Comparison of ENCODE assay signal across 8 mouse cellular contexts in the genomic region with DNA sequence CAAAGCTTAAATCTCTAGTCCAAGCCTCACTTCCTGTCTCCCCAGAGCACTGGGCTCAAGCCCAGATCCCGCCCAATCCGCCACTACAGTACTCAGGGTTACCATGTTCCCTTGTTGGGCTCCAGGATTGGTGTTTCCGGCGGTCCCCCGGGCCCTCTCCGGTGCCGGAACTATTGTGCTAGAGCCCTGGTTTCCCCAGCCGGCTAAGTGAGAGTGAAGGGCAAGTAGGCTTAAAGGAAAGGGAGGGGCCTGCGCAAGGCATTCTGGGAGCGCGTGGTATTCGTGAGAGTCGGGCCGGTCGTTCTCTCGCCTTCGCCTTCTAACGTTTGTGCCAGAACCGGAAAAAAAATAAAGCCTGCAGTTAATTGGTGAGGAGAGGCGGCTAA. TPM values are rescaled to one million over a fixed set of nuclear protein-coding genes. Genes with fewer than 3 reads are reported as not detected.
DNase-seq lines count a peak whose midpoint lies in the region; ATAC-seq lines count a peak whose summit lies in the region.

A gene (minus strand): TSS at position 215 of the 386 bp plus-strand sequence.

- H3K9ac ChIP-seq in hindbrain, embryonic 14.5 days = peak within 1 kb of the TSS; percentile 86

- peak within 1 kb of the TSS; percentile 83 for H3K4me2 ChIP-seq in hindbrain, embryonic 14.5 days (replicated peaks)

- DNase-seq in R1 (ENCODE audit: low read depth, low spot score) = peak; percentile 98
- DNase-seq in cerebellum, postnatal 25 days = peak; percentile 97 to 99
- DNase-seq in frontal cortex, postnatal 25 days (ENCODE audit: low spot score in 2 of 2) = peak; percentile 97 to 98
- peak; percentile 96 for DNase-seq in hindbrain, embryonic 14.5 days (ENCODE audit: low spot score)
- DNase-seq in layer of hippocampus, postnatal 36 days = peak; percentile 98
- peak; percentile 98 for DNase-seq in lung, postnatal 36 days
- peak; percentile 98 for DNase-seq in retina, postnatal 1 day
- peak; percentile 95 to 99 for DNase-seq in urinary bladder, adult 18-20 months (ENCODE audit: low spot score in 2 of 2)

- WGBS in hindbrain, embryonic 14.5 days = under 1% methylated on average over 20 of the region's 20 CpGs

- no peaks in the 10 kb centered on the region for H3K27me3 ChIP-seq in hindbrain, embryonic 14.5 days (ENCODE audit: control insufficient read depth, insufficient read depth, low read length)

- peak within 1 kb of the TSS; percentile 77 for H3K4me3 ChIP-seq in hindbrain, embryonic 14.5 days (replicated peaks; ENCODE audit: low read length)

- H3K9me3 ChIP-seq in hindbrain, embryonic 14.5 days (ENCODE audit: control insufficient read depth, low read length) = no peaks in the 10 kb centered on the region

- H3K4me1 ChIP-seq in hindbrain, embryonic 14.5 days (replicated peaks; ENCODE audit: control insufficient read depth, insufficient read depth, low read length) = peaks cover 22% of the 10 kb centered on the region

- H3K27ac ChIP-seq in hindbrain, embryonic 14.5 days = peak within 1 kb of the TSS; percentile 93

- H3K36me3 ChIP-seq in hindbrain, embryonic 14.5 days (replicated peaks; ENCODE audit: control insufficient read depth, insufficient read depth) = peaks cover 33% of the 10 kb centered on the region

- peak; percentile 91 for ATAC-seq in hindbrain, embryonic 14.5 days (ENCODE audit: low FRiP score)

RNA-seq across cellular contexts. Expression of the gene that starts here (rescaled TPM):
- 23.5 and 23.9 TPM in 2 replicates for polyA plus RNA-seq in hindbrain, embryonic 14.5 days (2014; fragmentation: Nextera tagmentation; extraction: Ambion mirVana)
- 10 to 100 TPM; 14.8 to 16.1 TPM for total RNA-seq in layer of hippocampus, postnatal 36 days (2021)

Comparison
In these comparisons a context has a peak if more than half of its experiments do, and no peak if none do; other contexts are left out.
1. Peak in every context shown above with its lines: DNase-seq, ATAC-seq, H3K4me3 ChIP-seq and H3K27ac ChIP-seq.